Mouse (Mus musculus) gastrocnemius, postnatal 14 days (tissue): Measurements from ENCODE around the gene Ly6g5b. TPM values are rescaled to one million over a fixed set of nuclear protein-coding genes. Genes with fewer than 3 reads are reported as not detected.

ENCODE experiments used
- total RNA-seq, 2 experiments: library from RNA; stranded (reverse); gene quantifications; 2 replicates each; pipeline ENCODE4 v1.2.3; 2021

The Ly6g5b gene
- total RNA-seq, 2 experiments from 2014 or later = 0.27 to 0.37 TPM

Other genes with a start within 250 kb of the Ly6g5b start
- gene Zbtb12, start 235.9 kb downstream of the Ly6g5b start, total RNA-seq = 1 to 10 TPM; 3.4 to 5.1 TPM
- not detected for gene Gm20547, start 233.4 kb downstream of the Ly6g5b start, total RNA-seq
- gene C2, start 217.2 kb downstream of the Ly6g5b start, total RNA-seq = 1 to 10 TPM; 1.8 to 3.1 TPM
- 10 to 100 TPM; 29.4 to 32.2 TPM for gene Ehmt2, start 217.0 kb downstream of the Ly6g5b start, total RNA-seq
- gene Slc44a4, start 201.0 kb downstream of the Ly6g5b start, total RNA-seq = under 1 TPM in 1 of 2 experiments, not detected in 1; 0.09 TPM
- 1 to 10 TPM; 8.0 to 8.3 TPM for gene Neu1, start 184.2 kb downstream of the Ly6g5b start, total RNA-seq
- gene Hspa1b, start 156.2 kb downstream of the Ly6g5b start, total RNA-seq = 1 to 10 TPM; 2.6 to 5.9 TPM
- not detected for gene Gm20481, start 145.5 kb downstream of the Ly6g5b start, total RNA-seq
- 1 to 10 TPM; 3.8 to 6.8 TPM for gene Hspa1a, start 143.3 kb downstream of the Ly6g5b start, total RNA-seq
- 10 to 100 TPM; 11.6 to 14.8 TPM for gene Hspa1l, start 142.7 kb downstream of the Ly6g5b start, total RNA-seq
- gene Lsm2, start 133.6 kb downstream of the Ly6g5b start, total RNA-seq = 10 to 100 TPM; 19.5 to 20.1 TPM
- 10 to 100 TPM; 26.8 to 29.2 TPM for gene Vars, start 114.4 kb downstream of the Ly6g5b start, total RNA-seq
- 1 to 10 TPM; 3.7 to 3.9 TPM for gene Vwa7, start 98.8 kb downstream of the Ly6g5b start, total RNA-seq
- 1 to 10 TPM in 1 of 2 experiments, under 1 TPM in 1; 0.38 to 1.5 TPM for gene Sapcd1, start 87.4 kb downstream of the Ly6g5b start, total RNA-seq
- under 1 TPM; 0.84 to 0.94 TPM for gene Msh5, start 68.7 kb downstream of the Ly6g5b start, total RNA-seq
- 10 to 100 TPM; 28.3 to 32.5 TPM for gene Clic1, start 65.5 kb downstream of the Ly6g5b start, total RNA-seq
- gene Ddah2, start 56.4 kb downstream of the Ly6g5b start, total RNA-seq = 10 to 100 TPM; 23.4 to 32.2 TPM
- not detected for gene Ly6g6c, start 50.0 kb downstream of the Ly6g5b start, total RNA-seq
- not detected for gene Mpig6b, start 49.2 kb downstream of the Ly6g5b start, total RNA-seq
- gene Ly6g6e, start 38.5 kb downstream of the Ly6g5b start, total RNA-seq = not detected
- gene Ly6g6d, start 37.4 kb downstream of the Ly6g5b start, total RNA-seq = under 1 TPM; 0.64 TPM
- gene Ly6g6f, start 29.8 kb downstream of the Ly6g5b start, total RNA-seq = not detected
- 10 to 100 TPM; 52.8 to 58.5 TPM for gene Abhd16a, start 26.2 kb downstream of the Ly6g5b start, total RNA-seq
- not detected for gene Ly6g5c, start 7.1 kb downstream of the Ly6g5b start, total RNA-seq
- 1 to 10 TPM; 7.0 to 7.9 TPM for gene Gpank1, start 6.0 kb upstream of the Ly6g5b start, total RNA-seq
- gene Csnk2b, start 6.6 kb upstream of the Ly6g5b start, total RNA-seq = 100 to 1,000 TPM; 156 to 166 TPM
- 10 to 100 TPM; 14.4 to 16.1 TPM for gene D17H6S53E, start 10.9 kb upstream of the Ly6g5b start, total RNA-seq
- not detected for gene Apom, start 16.6 kb upstream of the Ly6g5b start, total RNA-seq
- 100 to 1,000 TPM; 193 to 200 TPM for gene Bag6, start 19.8 kb upstream of the Ly6g5b start, total RNA-seq
- gene Prrc2a, start 49.5 kb upstream of the Ly6g5b start, total RNA-seq = 100 to 1,000 TPM; 102 to 118 TPM
- under 1 TPM; 0.71 to 0.90 TPM for gene Aif1, start 60.6 kb upstream of the Ly6g5b start, total RNA-seq
- 1 to 10 TPM; 1.5 to 2.8 TPM for gene Lst1, start 73.0 kb upstream of the Ly6g5b start, total RNA-seq
- gene Ltb, start 79.0 kb upstream of the Ly6g5b start, total RNA-seq = under 1 TPM in 1 of 2 experiments, not detected in 1; 0.31 TPM
- under 1 TPM; 0.24 to 0.68 TPM for gene Tnf, start 86.6 kb upstream of the Ly6g5b start, total RNA-seq
- under 1 TPM; 0.42 to 0.78 TPM for gene Lta, start 89.9 kb upstream of the Ly6g5b start, total RNA-seq
- not detected for gene Gm16181, start 105.4 kb upstream of the Ly6g5b start, total RNA-seq
- 1 to 10 TPM; 2.3 to 2.7 TPM for gene Atp6v1g2, start 118.2 kb upstream of the Ly6g5b start, total RNA-seq
- 1 to 10 TPM; 7.6 to 7.9 TPM for gene Nfkbil1, start 120.4 kb upstream of the Ly6g5b start, total RNA-seq
- gene Ddx39b, start 126.3 kb upstream of the Ly6g5b start, total RNA-seq = 100 to 1,000 TPM in 1 of 2 experiments, 10 to 100 TPM in 1; 85.3 to 103 TPM
- 10 to 100 TPM; 34.3 to 40.7 TPM for gene H2-D1, start 147.3 kb upstream of the Ly6g5b start, total RNA-seq
- under 1 TPM; 0.18 to 0.47 TPM for gene H2-Q1, start 205.0 kb upstream of the Ly6g5b start, total RNA-seq
- gene H2-Q2, start 226.8 kb upstream of the Ly6g5b start, total RNA-seq = under 1 TPM; 0.33 to 0.58 TPM